Mouse (Mus musculus) liver, adult 2 months (tissue): Measurements from ENCODE around the gene Mical2.

ENCODE experiments used
- CTCF ChIP-seq: fragments of 200-500 bp; IDR thresholded peaks from 2 replicates; pipeline ENCODE4 v1.5.1; 2011; ENCODE audit warnings: low read depth, low read length, control low read depth
- POLR2A ChIP-seq: fragments of 200-500 bp; IDR thresholded peaks from 2 replicates; pipeline ENCODE4 v1.6.1; 2011; ENCODE audit warnings: low read length, control low read depth; ENCODE audit not compliant: insufficient read depth; ENCODE audit errors: extremely low read depth

GRCm38 (mm10) chr7:112458440-112458839 lies 232.8 kb downstream of the Mical2 start:
- no peak for TF ChIP-seq POLR2A
- TF ChIP-seq CTCF, result no peak
